In genomic region chr11:34031015-34031805, GRCm38 (mm10) we compare ENCODE assay signal across 9 mouse cellular contexts. TPM values are rescaled to one million over a fixed set of nuclear protein-coding genes. Genes with fewer than 3 reads are reported as not detected.
A peak's percentile ranks its signal among the peaks of the same experiment; 100 is the strongest.
DNase-seq lines count a peak whose midpoint lies in the region; ATAC-seq and TF ChIP-seq lines count a peak whose summit lies in the region.
"Had no signal": no experiment of that assay in that cellular context is flagged by ENCODE, and none has a peak within 500 bp of the region (broad histone marks: within the 10 kb centered on the region; RNA-seq: fewer than 3 reads in every experiment).

No protein-coding gene starts in this region.

- ATAC-seq in G1E (ENCODE audit: extremely low read depth, insufficient number of reproducible peaks, low FRiP score, poor library complexity, severe bottlenecking), result peak; percentile 94

- DNase-seq in CD4-positive helper T cell, adult 2 months (ENCODE audit: low read depth, low spot score), result peak; percentile 67
- peak; percentile 69 for DNase-seq in G1E (ENCODE audit: low spot score)
- peak; percentile 78 for DNase-seq in induced T-regulatory cell, adult 2 months (ENCODE audit: low read depth)
- DNase-seq in naive thymus-derived CD4-positive, alpha-beta T cell, adult 2 months (ENCODE audit: low read depth), result peak; percentile 67
- no peak for DNase-seq in cerebellum, adult 18-20 months
- no peak for DNase-seq in cerebellum, postnatal 25 days
- no peak for DNase-seq in forebrain, embryonic 10.5 days (ENCODE audit: extremely low spot score, low spot score)

- H3K36me3 ChIP-seq in G1E (replicated peaks), result no peaks in the 10 kb centered on the region
- no peaks in the 10 kb centered on the region for H3K36me3 ChIP-seq in forebrain, embryonic 10.5 days (replicated peaks)
- H3K36me3 ChIP-seq: hindbrain, embryonic 15.5 days; neural tube, embryonic 12.5 days had no signal

- TF ChIP-seq CTCF in G1E (IDR thresholded peaks at IDR 0.05; ENCODE audit: low read depth, low read length), result no peak

- H3K4me3 ChIP-seq in G1E (ENCODE audit: low read depth, low read length), result peak overlapping the region; percentile 57
- H3K4me3 ChIP-seq in forebrain, embryonic 10.5 days, result no peak overlapping the region
- H3K4me3 ChIP-seq: hindbrain, embryonic 15.5 days; neural tube, embryonic 12.5 days had no signal

- WGBS in forebrain, embryonic 10.5 days, result 74% methylated on average over 8 of the region's 8 CpGs

- 0 out of 2 replicates have a peak, but pooled peaks cover 9% of the 10 kb centered on the region for H3K9me3 ChIP-seq in G1E (replicated peaks)
- no peaks in the 10 kb centered on the region for H3K9me3 ChIP-seq in forebrain, embryonic 10.5 days
- H3K9me3 ChIP-seq: hindbrain, embryonic 15.5 days; neural tube, embryonic 12.5 days had no signal

- H3K4me1 ChIP-seq in G1E (ENCODE audit: insufficient read depth, low read depth, low read length), result peaks cover 30% of the 10 kb centered on the region
- peaks cover 15% of the 10 kb centered on the region for H3K4me1 ChIP-seq in forebrain, embryonic 10.5 days
- H3K4me1 ChIP-seq: hindbrain, embryonic 15.5 days; neural tube, embryonic 12.5 days had no signal

- H3K27ac ChIP-seq in forebrain, embryonic 10.5 days, result no peak overlapping the region
- H3K27ac ChIP-seq: hindbrain, embryonic 15.5 days; neural tube, embryonic 12.5 days had no signal

- H3K27me3 ChIP-seq in G1E (ENCODE audit: insufficient read depth, low read length), result no peaks in the 10 kb centered on the region
- no peaks in the 10 kb centered on the region for H3K27me3 ChIP-seq in forebrain, embryonic 10.5 days (ENCODE audit: poor library complexity, severe bottlenecking)
- H3K27me3 ChIP-seq: hindbrain, embryonic 15.5 days; neural tube, embryonic 12.5 days had no signal

RNA-seq across cellular contexts. Expression of gene Lcp2, which starts 15.5 kb away (rescaled TPM):
- total RNA-seq in G1E (2014; fragmentation: Nextera tagmentation), result 104 and 109 TPM in 2 replicates
- 43.1 and 48.3 TPM in 2 replicates for total RNA-seq in G1E (2017)
- 44.8 and 52.2 TPM in 2 replicates for polyA plus RNA-seq in G1E (2012)
- 1.2 and 1.7 TPM in 2 replicates for polyA plus RNA-seq in forebrain, embryonic 10.5 days (2016; fragmentation: Nextera tagmentation; extraction: Ambion mirVana)

RNA-seq across cellular contexts. Expression of gene Kcnip1, which starts 38.3 kb away (rescaled TPM):
- total RNA-seq in G1E (2014; fragmentation: Nextera tagmentation) (not detected in 2 replicates), G1E (2017) (0.06 and 0.27 TPM in 2 replicates)
- polyA plus RNA-seq in G1E (2012), result not detected in 2 replicates
- 3.5 and 3.7 TPM in 2 replicates for polyA plus RNA-seq in forebrain, embryonic 10.5 days (2016; fragmentation: Nextera tagmentation; extraction: Ambion mirVana)

Comparison
In these comparisons a context has a peak if more than half of its experiments do, and no peak if none do; other contexts are left out.
1. DNase-seq: peak in CD4-positive helper T cell, adult 2 months (single experiment), G1E (single experiment), induced T-regulatory cell, adult 2 months (single experiment) and naive thymus-derived CD4-positive, alpha-beta T cell, adult 2 months (single experiment); none in cerebellum, adult 18-20 months (0 of 2), cerebellum, postnatal 25 days (0 of 2) and forebrain, embryonic 10.5 days (single experiment).
2. RNA of gene Lcp2, which starts 15.5 kb away (polyA plus RNA-seq): 44.8 to 52.2 TPM in G1E; 1.2 to 1.7 TPM in forebrain, embryonic 10.5 days; every median in the first group is over 10 times any median in the second.